Mouse (Mus musculus) layer of hippocampus, postnatal 25 days (tissue): ENCODE data around the gene Cep68. TPM values are rescaled to one million over a fixed set of nuclear protein-coding genes. Genes with fewer than 3 reads are reported as not detected.
"Not testable (repeated sequence)": the region's sequence is repeated elsewhere in the genome, so short reads cannot be mapped to it uniquely, and the experiment has no call there.

ENCODE experiments used
- DNase-seq, 2 experiments: peaks; one replicate each; pipeline ENCODE4 v3.0.0; 2022; ENCODE audit warnings: mixed read lengths in 2 of 2, low spot score in 1 of 2; ENCODE audit errors: extremely low spot score in 1 of 2
- total RNA-seq, 2 experiments: library from RNA; stranded (reverse); gene quantifications; 2 replicates each; pipeline ENCODE4 v1.2.3; 2021

Gene Cep68
- total RNA-seq, 2 experiments from 2014 or later: 29.1 to 34.0 TPM

- DNase-seq: no peak
Measured at GRCm38 (mm10) chr11:20242366-20243056, 6.7 kb downstream of the Cep68 start.

- DNase-seq: no peak
Measured at GRCm38 (mm10) chr11:20241311-20241710, 7.9 kb downstream of the Cep68 start.

DNA sequence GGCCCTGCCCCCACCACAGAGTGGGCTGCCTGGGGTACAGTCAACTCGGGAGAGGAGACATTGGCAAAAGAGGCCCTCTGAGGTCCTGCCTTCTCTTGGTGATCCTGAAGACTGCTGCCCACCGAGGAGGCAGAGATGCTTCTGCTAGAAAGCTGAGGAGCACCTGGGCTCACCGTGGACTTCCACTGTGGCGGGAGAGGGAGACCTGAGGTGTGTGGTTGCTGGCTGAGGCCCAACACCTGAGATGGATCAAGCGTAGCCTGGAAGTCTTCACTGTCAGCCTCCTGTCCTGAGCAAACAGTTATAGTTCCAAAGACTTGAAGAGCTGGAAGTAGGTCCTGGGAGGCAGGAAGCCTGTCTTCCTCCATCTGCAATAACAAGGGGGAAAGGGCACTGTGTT is 8.9 kb downstream of the Cep68 start:
- no peak for DNase-seq

DNA sequence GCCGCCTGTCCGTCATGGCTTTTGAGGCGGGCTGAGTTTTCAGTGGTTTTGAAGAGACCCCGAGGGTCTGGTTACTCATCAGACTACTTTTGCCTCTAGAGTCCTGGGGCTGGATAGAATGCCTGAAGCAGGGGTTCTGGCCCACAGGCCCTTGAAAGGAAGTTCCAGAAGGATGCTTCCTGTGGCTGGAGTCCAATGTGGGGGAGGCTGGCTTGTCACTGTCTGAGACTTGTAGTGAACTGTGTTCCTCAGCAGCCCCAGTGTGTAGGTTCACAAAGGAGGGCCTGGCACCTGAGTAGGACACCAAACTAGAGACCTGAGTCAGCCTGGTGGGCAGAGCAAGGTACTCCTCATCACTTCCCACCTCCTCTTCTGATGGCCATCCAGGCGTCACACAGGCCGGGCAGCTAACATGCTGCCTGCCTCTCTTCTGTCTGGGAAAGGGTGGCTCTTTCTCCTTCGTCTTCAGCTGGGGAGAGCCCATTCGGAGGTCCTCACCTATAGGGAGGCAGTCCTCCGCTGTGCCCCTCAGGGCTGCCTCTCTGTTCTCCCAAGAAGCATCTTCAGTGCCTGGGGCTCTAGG is 9.9 kb downstream of the Cep68 start:
- no peak for DNase-seq

DNA sequence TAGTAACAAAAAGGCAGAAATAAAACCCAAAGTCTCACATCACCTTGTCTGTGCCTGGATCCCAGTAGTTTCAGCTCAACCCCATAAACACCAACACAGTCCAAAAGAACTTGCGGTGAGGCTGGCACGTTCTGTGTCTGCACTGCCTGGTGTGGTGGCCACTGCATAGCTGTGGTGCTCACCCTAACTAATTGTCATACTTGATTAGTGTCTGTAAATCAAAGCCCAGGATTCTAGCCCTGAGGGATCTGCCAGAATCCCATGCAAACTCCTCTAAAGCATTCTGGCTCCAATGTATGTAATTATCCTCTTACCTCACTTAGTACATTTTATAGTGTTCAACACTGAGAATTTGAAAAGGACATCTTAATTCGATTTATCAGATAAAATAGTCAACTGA is 11.3 kb downstream of the Cep68 start:
- DNase-seq: no peak

- DNase-seq: no peak
Measured at GRCm38 (mm10) chr11:20237018-20237417, 12.2 kb downstream of the Cep68 start.

DNA sequence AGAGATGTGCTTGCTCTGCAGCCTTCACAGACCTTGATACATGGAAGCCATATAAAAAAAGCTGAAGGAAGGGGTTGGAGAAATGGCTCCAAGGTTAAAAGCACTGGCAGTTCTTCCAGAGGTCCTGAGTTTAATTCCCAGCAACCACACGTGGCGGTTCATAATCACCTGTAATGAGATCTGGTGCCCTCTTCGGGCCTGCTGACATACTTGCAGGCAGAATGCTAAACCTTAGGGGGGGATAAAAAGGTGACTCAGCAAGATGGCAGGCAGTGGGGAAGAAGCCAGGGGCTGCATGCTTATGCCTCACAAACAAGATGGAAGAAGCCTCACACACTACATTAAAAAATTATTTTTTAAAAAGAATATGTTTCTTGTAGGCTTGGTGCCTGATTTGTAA is 15.0 kb downstream of the Cep68 start:
- DNase-seq: no peak

- no peak for DNase-seq
Measured at GRCm38 (mm10) chr11:20232016-20232755, 17.0 kb downstream of the Cep68 start.

GRCm38 (mm10) chr11:20231128-20231878 is 17.9 kb downstream of the Cep68 start:
- no peak for DNase-seq

GRCm38 (mm10) chr11:20230286-20230685 is 18.9 kb downstream of the Cep68 start:
- DNase-seq: no peak

GRCm38 (mm10) chr11:20229311-20229710 is 19.9 kb downstream of the Cep68 start:
- DNase-seq: no peak

GRCm38 (mm10) chr11:20228666-20229065 is 20.6 kb downstream of the Cep68 start:
- DNase-seq: no peak

DNA sequence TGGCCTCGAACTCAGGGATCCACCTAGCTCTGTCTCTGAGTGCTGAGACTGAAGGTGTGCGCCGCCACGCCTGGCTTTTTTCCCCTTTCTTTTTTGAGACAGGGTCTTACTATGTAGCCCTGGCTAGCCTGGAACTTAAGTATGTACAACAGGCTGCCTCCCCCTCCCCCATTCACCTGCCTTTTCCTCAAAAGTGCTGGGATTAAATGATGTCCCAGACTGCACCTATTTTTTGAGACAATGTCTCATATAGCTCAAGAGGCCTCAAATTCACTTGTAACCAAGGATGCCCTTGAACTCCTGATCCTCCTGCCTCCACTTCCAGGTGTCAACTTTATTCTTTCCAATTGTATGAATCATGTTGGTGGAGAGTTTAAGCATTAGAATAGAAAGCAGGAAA is 23.3 kb downstream of the Cep68 start:
- no peak for DNase-seq

GRCm38 (mm10) chr11:20224196-20224595 is 25.0 kb downstream of the Cep68 start:
- no peak for DNase-seq

GRCm38 (mm10) chr11:20221671-20222070 is 27.6 kb downstream of the Cep68 start:
- DNase-seq: not testable (repeated sequence)

- no peak for DNase-seq
Measured at GRCm38 (mm10) chr11:20217227-20217626, 32.0 kb downstream of the Cep68 start.

DNA sequence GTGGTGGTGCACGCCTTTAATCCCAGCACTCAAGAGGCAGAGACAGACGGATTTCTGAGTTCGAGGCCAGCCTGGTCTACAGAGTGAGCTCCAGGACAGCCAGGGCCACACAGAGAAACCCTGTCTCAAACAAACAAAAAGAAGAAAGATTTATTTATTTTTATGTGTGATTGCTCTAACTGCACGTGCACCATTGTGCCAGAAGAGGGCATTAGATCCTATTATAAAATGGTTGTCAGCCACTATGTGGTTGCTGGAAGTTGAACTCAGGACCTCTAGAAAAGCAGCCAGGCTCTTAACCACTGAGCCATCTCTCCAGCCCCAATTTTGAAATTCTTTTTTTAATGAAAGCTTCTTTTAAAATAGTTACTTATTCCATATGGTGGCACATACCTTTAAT is 32.8 kb downstream of the Cep68 start:
- no peak for DNase-seq

- DNase-seq: no peak
Measured at GRCm38 (mm10) chr11:20214779-20215178, 34.5 kb downstream of the Cep68 start.

DNA sequence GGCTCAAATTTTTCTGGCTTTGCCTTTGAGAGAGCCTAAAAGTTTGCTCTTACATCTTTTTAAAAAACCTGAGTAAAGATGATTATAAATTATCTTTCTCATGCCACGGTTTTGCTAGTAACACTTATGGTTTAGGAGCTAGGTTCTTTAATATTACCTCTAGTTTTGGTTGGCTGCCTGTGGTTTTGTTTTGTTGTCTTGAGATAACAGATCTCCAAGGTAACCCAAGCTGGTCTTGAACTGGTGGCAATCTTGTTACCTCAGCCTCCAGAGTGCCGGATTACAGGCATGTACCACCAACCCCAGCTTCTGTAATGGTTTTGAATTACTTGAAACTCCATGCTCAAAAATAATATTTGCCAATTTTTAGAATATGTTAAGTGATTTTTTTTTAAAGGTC is 37.4 kb downstream of the Cep68 start:
- no peak for DNase-seq

DNA sequence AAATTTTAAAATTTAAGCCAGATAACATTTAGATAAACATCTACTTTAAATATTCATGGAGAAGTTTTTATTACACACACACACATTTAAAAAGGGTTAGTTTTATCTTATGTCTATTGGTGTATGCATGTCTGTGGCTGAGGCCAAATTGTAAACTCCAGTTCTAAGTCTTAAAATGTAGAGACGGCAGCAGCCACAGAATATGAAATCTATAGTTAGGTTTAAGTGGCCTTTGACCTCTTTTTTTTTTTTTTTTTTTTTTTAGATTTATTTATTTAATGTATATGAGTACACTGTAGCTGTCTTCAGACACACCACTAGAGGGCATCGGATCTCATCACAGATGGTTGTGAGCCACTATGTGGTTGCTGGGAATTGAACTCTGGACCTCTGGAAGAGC is 41.6 kb downstream of the Cep68 start:
- DNase-seq: no peak

- DNase-seq: no peak
Measured at GRCm38 (mm10) chr11:20206626-20207223, 42.5 kb downstream of the Cep68 start.
